In genomic region chr13:38533461-38533860, GRCm38 (mm10) we compare ENCODE assay signal across 22 mouse cellular contexts. TPM values are rescaled to one million over a fixed set of nuclear protein-coding genes. Genes with fewer than 3 reads are reported as not detected.
DNase-seq lines count a peak whose midpoint lies in the region; ATAC-seq lines count a peak whose summit lies in the region.
"Had no signal": no experiment of that assay in that cellular context is flagged by ENCODE, and none has a peak within 500 bp of the region (broad histone marks: within the 10 kb centered on the region; RNA-seq: fewer than 3 reads in every experiment).

No protein-coding gene starts in this region.

- peak; percentile 67 for DNase-seq in gastrocnemius, adult 18-20 months (ENCODE audit: low spot score)
- no peak for DNase-seq in gastrocnemius, postnatal 10 days
- peak; percentile 60 for DNase-seq in gastrocnemius, postnatal 25 days
- no peak for DNase-seq in cerebellum, adult 18-20 months
- DNase-seq: adrenal gland, postnatal 10 days; B cell, adult 2 months; cerebellum, adult 11 months; cerebellum, adult 9-10 months; cerebellum, postnatal 25 days; heart, adult 2 months; heart, postnatal 36 days had no signal

- peaks cover 61% of the 10 kb centered on the region for H3K27me3 ChIP-seq in megakaryocyte, embryonic 14.5 days (replicated peaks)
- H3K27me3 ChIP-seq: embryonic facial prominence, embryonic 12.5 days; forebrain, embryonic 12.5 days; hindbrain, embryonic 15.5 days had no signal

- H3K36me3 ChIP-seq in megakaryocyte, embryonic 14.5 days (replicated peaks; ENCODE audit: low read length) = no peaks in the 10 kb centered on the region
- H3K36me3 ChIP-seq: embryonic facial prominence, embryonic 12.5 days; forebrain, embryonic 12.5 days; G1E; heart, embryonic 12.5 days; hindbrain, embryonic 15.5 days had no signal

- ATAC-seq in megakaryocyte, adult 5-6 weeks (ENCODE audit: poor library complexity, severe bottlenecking) = no peak
- ATAC-seq in megakaryocyte-erythroid progenitor cell, adult 5-6 weeks (replicated peaks; ENCODE audit: low FRiP score, low TSS enrichment, poor library complexity, severe bottlenecking) = no peak
- ATAC-seq: CD4-positive, CD25-positive, alpha-beta regulatory T cell, adult 4 months; forebrain, embryonic 16.5 days; intestine, embryonic 16.5 days had no signal

- peaks cover 16% of the 10 kb centered on the region for H3K4me1 ChIP-seq in megakaryocyte, embryonic 14.5 days

- H3K4me3 ChIP-seq in megakaryocyte, embryonic 14.5 days (replicated peaks) = peak overlapping the region; percentile 62
- H3K4me3 ChIP-seq: embryonic facial prominence, embryonic 12.5 days; forebrain, embryonic 12.5 days; heart, adult 2 months; heart, embryonic 12.5 days; hindbrain, embryonic 15.5 days had no signal

- H3K9me3 ChIP-seq in megakaryocyte, embryonic 14.5 days = no peaks in the 10 kb centered on the region
- H3K9me3 ChIP-seq: embryonic facial prominence, embryonic 12.5 days; forebrain, embryonic 12.5 days; G1E; heart, embryonic 12.5 days; hindbrain, embryonic 15.5 days had no signal

RNA-seq across cellular contexts. Expression of gene Txndc5, which starts 4.8 kb away (rescaled TPM):
- 10 to 100 TPM; 27.2 to 28.0 TPM for total RNA-seq in gastrocnemius, adult 18-20 months (2021)
- total RNA-seq in gastrocnemius, postnatal 10 days (2021) = 10 to 100 TPM; 61.9 to 76.3 TPM
- polyA plus RNA-seq in megakaryocyte, embryonic 14.5 days (2012; ENCODE audit: insufficient read depth, low replicate concordance) = 29.2 and 83.2 TPM in 2 replicates
- total RNA-seq in megakaryocyte, adult 5-6 weeks (2015) = 94.2 and 101 TPM in 2 replicates
- total RNA-seq in megakaryocyte, adult 5-6 weeks (2017) = 92.2 and 96.8 TPM in 2 replicates
- 10 to 100 TPM; 26.5 to 34.9 TPM for total RNA-seq in gastrocnemius, postnatal 25 days (2021)
- 44.9 and 52.1 TPM in 2 replicates for total RNA-seq in megakaryocyte-erythroid progenitor cell, adult 5-6 weeks (2014; fragmentation: Nextera tagmentation)
- total RNA-seq in megakaryocyte-erythroid progenitor cell, adult 5-6 weeks (2017) = 31.5 and 41.2 TPM in 2 replicates

Comparison
In these comparisons a context has a peak if more than half of its experiments do, and no peak if none do; other contexts are left out.
1. DNase-seq: peak in gastrocnemius, adult 18-20 months (single experiment) and gastrocnemius, postnatal 25 days (single experiment); none in gastrocnemius, postnatal 10 days (single experiment) and cerebellum, adult 18-20 months (0 of 2).